9 mouse cellular contexts compared by ENCODE assay signal in the genomic region with DNA sequence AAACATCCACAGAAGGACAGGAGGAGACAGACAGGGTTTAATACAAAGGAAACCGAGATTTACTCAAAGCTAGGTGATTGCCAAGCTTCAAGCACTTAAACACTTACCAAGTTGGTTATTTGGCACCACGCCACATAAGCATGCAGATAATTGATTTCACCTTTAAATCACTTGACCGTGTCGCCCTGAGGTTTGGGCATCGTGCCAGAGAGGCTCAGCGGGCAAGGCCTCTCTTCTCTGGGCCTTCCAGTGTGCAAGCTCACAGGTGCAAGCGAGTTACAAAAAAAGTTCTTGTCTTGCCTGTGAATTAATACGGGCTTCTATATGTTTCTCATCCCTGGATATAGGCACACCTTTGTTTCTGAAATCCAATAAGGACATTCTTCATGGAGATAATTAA.
DNase-seq lines count a peak whose midpoint lies in the region; ATAC-seq lines count a peak whose summit lies in the region.
"Had no signal": no experiment of that assay in that cellular context is flagged by ENCODE, and none has a peak within 500 bp of the region (broad histone marks: within the 10 kb centered on the region; RNA-seq: fewer than 3 reads in every experiment).

No protein-coding gene starts in this region.

- H3K27ac ChIP-seq in limb, embryonic 11.5 days (replicated peaks; ENCODE audit: low read depth, low read length), result no peak overlapping the region
- H3K27ac ChIP-seq in limb, embryonic 10.5 days, result no peak overlapping the region
- H3K27ac ChIP-seq in lung, embryonic 15.5 days, result no peak overlapping the region
- H3K27ac ChIP-seq: liver, embryonic 14.5 days had no signal

- no peak for ATAC-seq in limb, embryonic 11.5 days (ENCODE audit: insufficient number of reproducible peaks, low FRiP score, low TSS enrichment, low read depth)
- peak; percentile 53; the same call in 1 of the 2 replicates for ATAC-seq in lung, embryonic 15.5 days (ENCODE audit: borderline replicate concordance, extremely low read depth, low FRiP score, low TSS enrichment)

- no peaks in the 10 kb centered on the region for H3K36me3 ChIP-seq in limb, embryonic 11.5 days (ENCODE audit: control insufficient read depth, insufficient read depth, low read length)
- no peaks in the 10 kb centered on the region for H3K36me3 ChIP-seq in limb, embryonic 10.5 days
- no peaks in the 10 kb centered on the region for H3K36me3 ChIP-seq in lung, embryonic 15.5 days

- WGBS in limb, embryonic 11.5 days, result 65% methylated on average over 8 of the region's 8 CpGs
- WGBS in limb, embryonic 10.5 days, result 75% methylated on average over 8 of the region's 8 CpGs
- 28% methylated on average over 8 of the region's 8 CpGs for WGBS in lung, embryonic 15.5 days

- H3K4me1 ChIP-seq in limb, embryonic 11.5 days (ENCODE audit: control insufficient read depth, insufficient read depth, low read length), result peaks cover 14% of the 10 kb centered on the region
- H3K4me1 ChIP-seq in limb, embryonic 10.5 days, result peaks cover 26% of the 10 kb centered on the region
- H3K4me1 ChIP-seq in lung, embryonic 15.5 days, result peaks cover 22% of the 10 kb centered on the region

- H3K4me2 ChIP-seq in limb, embryonic 11.5 days (ENCODE audit: low read depth, severe bottlenecking), result no peak overlapping the region
- H3K4me2 ChIP-seq in lung, embryonic 15.5 days, result no peak overlapping the region

- H3K9me3 ChIP-seq in limb, embryonic 11.5 days (ENCODE audit: control insufficient read depth, low read length), result no peaks in the 10 kb centered on the region
- H3K9me3 ChIP-seq in limb, embryonic 10.5 days (replicated peaks), result no peaks in the 10 kb centered on the region
- H3K9me3 ChIP-seq in lung, embryonic 15.5 days, result no peaks in the 10 kb centered on the region

- DNase-seq in adrenal gland, postnatal 25 days, result peak; percentile 40
- DNase-seq in adrenal gland, postnatal 4 days (ENCODE audit: low spot score in 2 of 2), result no peak
- peak; percentile 30 for DNase-seq in limb, embryonic 11.5 days (ENCODE audit: low spot score)
- no peak for DNase-seq in limb, embryonic 10.5 days (ENCODE audit: low spot score)
- peak; percentile 63 for DNase-seq in kidney, adult 11 months
- DNase-seq in Muller cell, postnatal 12 days (ENCODE audit: inconsistent ontology term), result no peak
- no peak for DNase-seq in gastrocnemius, postnatal 25 days

- H3K4me3 ChIP-seq in limb, embryonic 11.5 days (ENCODE audit: low read depth, low read length), result no peak overlapping the region
- no peak overlapping the region for H3K4me3 ChIP-seq in limb, embryonic 10.5 days
- no peak overlapping the region for H3K4me3 ChIP-seq in lung, embryonic 15.5 days

- no peaks in the 10 kb centered on the region for H3K27me3 ChIP-seq in limb, embryonic 11.5 days (ENCODE audit: control insufficient read depth, insufficient read depth, low read length)
- H3K27me3 ChIP-seq in limb, embryonic 10.5 days (ENCODE audit: low read depth, poor library complexity, severe bottlenecking), result no peaks in the 10 kb centered on the region
- no peaks in the 10 kb centered on the region for H3K27me3 ChIP-seq in lung, embryonic 15.5 days

- no peak overlapping the region for H3K9ac ChIP-seq in limb, embryonic 11.5 days (ENCODE audit: low read length)
- no peak overlapping the region for H3K9ac ChIP-seq in lung, embryonic 15.5 days
- H3K9ac ChIP-seq: liver, embryonic 14.5 days had no signal

Comparison
In these comparisons a context has a peak if more than half of its experiments do, and no peak if none do; other contexts are left out.
1. DNase-seq: peak in adrenal gland, postnatal 25 days (single experiment), limb, embryonic 11.5 days (single experiment) and kidney, adult 11 months (single experiment); none in adrenal gland, postnatal 4 days (0 of 2), limb, embryonic 10.5 days (single experiment), Muller cell, postnatal 12 days (single experiment) and gastrocnemius, postnatal 25 days (single experiment).